Mouse (Mus musculus) neutrophil, adult 83 days (primary cell): ENCODE measurements around the gene Oasl1. TPM values are rescaled to one million over a fixed set of nuclear protein-coding genes. Genes with fewer than 3 reads are reported as not detected.

Experiments
- total RNA-seq, 2 experiments: library from RNA; stranded (reverse); gene quantifications; one replicate each; pipeline ENCODE4 v1.2.4; 2023

Oasl1 gene
- 10 to 100 TPM in 1 of 2 experiments, 1 to 10 TPM in 1; 8.8 to 10.9 TPM for total RNA-seq

DNA sequence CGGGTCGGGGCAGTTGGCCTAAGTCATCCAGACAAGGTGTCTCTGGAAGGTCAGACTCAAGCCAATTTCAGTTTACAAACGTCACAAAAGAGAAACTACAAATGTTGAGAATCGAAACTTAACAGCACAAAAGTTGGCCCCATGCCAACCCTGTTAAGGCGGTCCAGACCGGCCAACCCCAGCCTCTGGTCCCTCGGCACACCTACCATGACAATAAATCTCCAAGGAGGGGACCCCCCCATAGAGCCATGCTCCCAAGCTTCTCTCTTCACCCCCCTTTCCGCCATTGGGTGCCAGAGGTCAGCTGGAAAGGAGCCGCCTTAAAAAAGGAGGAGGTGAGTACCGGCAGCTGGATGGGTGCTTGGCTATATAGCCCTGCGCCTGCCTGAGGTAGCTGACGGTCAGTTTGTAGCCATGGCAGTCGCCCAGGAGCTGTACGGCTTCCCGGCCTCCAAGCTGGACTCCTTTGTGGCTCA lies at the start of gene Oasl1:
Gene Oasl1 (plus strand): TSS at position 243 of the 476 bp plus-strand sequence.

DNA sequence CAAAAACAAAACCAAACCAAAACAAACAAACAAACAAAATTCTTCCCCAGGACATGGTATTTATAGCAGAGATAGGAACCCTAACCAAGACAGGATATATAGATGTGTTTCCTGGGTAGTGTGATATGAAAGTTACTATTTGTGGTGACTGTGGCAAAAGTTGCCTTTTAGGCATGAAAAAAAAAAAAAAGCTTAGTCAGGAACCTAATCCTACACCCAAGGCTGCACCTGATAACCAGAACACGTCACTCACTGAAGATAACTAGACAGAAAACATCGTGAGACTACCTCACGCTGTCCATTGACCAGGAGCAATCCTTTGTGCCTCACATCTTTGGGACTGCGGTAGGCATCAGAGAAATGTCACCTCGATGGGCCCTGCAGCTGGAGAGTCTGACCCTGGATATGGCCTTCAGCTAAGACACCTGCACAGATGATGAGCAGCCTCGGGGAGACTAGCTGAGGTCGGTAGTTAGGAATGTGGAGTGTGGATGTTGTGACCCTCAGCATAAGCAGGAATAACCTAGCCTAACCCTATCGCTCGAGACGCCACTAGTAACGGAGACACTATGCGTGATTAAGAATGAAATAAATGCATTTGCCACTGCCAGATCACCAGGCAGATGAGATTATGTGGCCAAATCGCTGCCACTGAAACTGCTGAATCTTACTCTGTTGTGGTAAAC lies 26.2 kb upstream of the Oasl1 start, which contains the start of gene Oasl2:
Gene Oasl2 (plus strand): TSS at position 249 of the 686 bp plus-strand sequence.

DNA sequence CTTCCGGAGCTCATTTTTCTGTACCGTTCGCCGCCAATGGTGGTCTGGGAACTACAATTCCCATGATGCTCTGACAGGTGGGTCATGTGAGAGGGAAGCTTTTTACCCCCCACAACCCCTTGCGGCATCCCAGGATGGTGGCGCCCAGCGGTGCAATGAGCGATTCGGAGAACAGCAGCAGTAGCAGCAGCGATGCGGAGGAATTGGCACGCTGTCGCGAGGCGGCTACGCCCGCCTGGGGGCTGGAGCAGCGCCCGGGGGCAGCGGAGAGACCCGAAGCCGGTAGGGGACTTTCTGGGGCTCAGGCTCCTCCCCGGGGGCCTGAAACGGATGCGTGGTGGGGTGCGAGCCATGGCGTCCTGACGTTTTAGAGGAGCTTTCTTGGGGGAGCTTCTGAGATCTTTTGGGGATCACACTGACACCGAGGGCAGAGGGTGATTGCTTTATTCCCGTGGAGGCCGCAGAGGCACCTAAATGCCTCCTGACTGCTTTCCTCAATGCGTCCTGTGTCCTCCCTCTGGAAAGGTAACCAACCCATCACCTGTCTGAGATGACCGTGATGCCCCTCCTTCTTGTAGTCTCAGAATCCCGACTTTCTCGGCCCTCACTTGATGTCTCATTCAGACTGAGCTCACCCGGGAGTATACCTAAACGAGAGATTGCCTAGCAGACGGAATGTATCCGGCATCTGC lies 19.2 kb downstream of the Oasl1 start, which contains the start of gene 2210016L21Rik:
Gene 2210016L21Rik (plus strand): TSS at position 85 of the 692 bp plus-strand sequence.

DNA sequence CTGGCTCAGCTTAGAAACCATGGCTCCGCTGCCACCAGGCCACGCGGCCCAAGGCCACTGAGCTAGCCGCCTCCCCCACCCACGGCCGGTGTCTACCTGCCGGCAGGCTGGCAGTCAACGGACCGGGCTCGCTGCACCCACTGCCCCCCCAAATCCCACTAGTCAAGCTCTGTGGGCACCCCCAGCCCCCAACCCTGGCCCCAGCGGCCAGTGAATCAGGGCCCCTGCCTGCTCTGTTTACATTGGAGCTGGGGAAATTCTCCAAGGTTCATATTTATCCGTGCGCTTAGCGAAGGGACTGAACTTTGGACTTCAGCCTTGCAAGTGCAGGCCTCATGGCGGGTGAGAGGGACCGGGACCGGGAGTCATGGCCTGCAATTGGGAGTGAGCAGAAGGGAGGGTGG lies 47.8 kb downstream of the Oasl1 start, which contains the start of gene Hnf1a:
Gene Hnf1a (minus strand): TSS at position 271 of the 404 bp plus-strand sequence.

Other genes starting within 250 kb of the Oasl1 start
- gene Gltp, start 232.3 kb upstream of the Oasl1 start, total RNA-seq = 100 to 1,000 TPM in 1 of 2 experiments, 10 to 100 TPM in 1; 94.8 to 104 TPM
- gene Tchp, start 215.5 kb upstream of the Oasl1 start, total RNA-seq = 1 to 10 TPM; 4.9 to 5.7 TPM
- gene Ankrd13a, start 148.6 kb upstream of the Oasl1 start, total RNA-seq = 100 to 1,000 TPM; 235 to 237 TPM
- 100 to 1,000 TPM; 139 to 141 TPM for gene Git2, start 147.7 kb upstream of the Oasl1 start, total RNA-seq
- gene 1500011B03Rik, start 99.8 kb upstream of the Oasl1 start, total RNA-seq = 10 to 100 TPM; 17.8 to 19.4 TPM
- gene 4930519G04Rik, start 69.6 kb upstream of the Oasl1 start, total RNA-seq = under 1 TPM; 0.31 to 0.75 TPM
- gene Gm9936, start 64.6 kb upstream of the Oasl1 start, total RNA-seq = not detected
- gene Oasl2, start 26.3 kb upstream of the Oasl1 start, total RNA-seq = 10 to 100 TPM; 14.4 to 28.6 TPM
- 1 to 10 TPM; 8.9 to 10.0 TPM for gene 2210016L21Rik, start 18.9 kb downstream of the Oasl1 start, total RNA-seq
- not detected for gene Hnf1a, start 47.9 kb downstream of the Oasl1 start, total RNA-seq
- gene Sppl3, start 87.9 kb downstream of the Oasl1 start, total RNA-seq = 10 to 100 TPM; 46.1 to 51.7 TPM
- not detected for gene Gm10401, start 175.1 kb downstream of the Oasl1 start, total RNA-seq
- 10 to 100 TPM; 15.7 to 16.2 TPM for gene Acads, start 196.1 kb downstream of the Oasl1 start, total RNA-seq
- gene Unc119b, start 211.7 kb downstream of the Oasl1 start, total RNA-seq = 10 to 100 TPM; 13.8 to 18.6 TPM
- 100 to 1,000 TPM; 123 to 124 TPM for gene Mlec, start 234.9 kb downstream of the Oasl1 start, total RNA-seq